Mouse (Mus musculus): Measurements from ENCODE around the gene Vmn2r71.

Gene Vmn2r71

DNA sequence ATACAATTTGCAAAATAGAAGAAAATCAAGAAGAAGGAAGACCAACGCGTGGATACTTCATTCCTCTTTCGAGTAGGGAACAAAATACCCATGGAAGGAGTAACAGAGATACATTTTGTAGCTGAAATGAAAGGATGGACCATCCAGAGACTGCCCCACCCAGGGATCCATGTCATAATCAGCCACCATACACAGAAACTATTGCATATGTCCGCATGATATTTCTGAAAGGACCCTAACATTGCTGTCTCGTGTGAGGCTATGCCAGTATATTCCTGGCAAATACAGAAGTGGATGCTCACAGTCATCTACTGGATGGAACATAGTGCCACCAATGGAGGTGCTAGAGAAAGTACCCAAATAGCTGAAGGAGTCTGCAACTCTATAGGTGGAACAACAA lies at the start of gene Vmn2r71:
Gene Vmn2r71, plus strand, starts transcription at position 301 of the 400 bp plus-strand sequence.
- in situ Hi-C loops (cut with MboI, MseI), result no loop called here

DNA sequence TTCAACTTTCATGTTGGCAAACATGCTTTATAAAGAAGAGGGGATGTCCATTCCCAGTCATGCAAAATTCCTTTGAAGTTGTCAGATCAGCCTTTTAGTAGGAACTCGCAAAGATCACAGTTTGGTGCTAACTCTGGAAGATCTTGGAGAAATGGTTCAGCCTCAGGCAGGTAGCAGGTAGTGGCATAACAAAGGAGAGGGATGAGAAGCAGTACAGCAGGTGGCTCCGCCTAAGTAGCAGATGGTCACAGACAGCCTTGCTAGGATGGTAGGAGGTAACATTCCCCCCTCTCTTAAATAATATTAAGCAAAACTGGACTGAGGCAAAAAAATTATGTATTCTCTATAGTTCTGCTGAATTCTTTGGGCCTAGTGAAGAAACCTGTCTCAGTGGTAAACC lies 20.8 kb upstream of the Vmn2r71 start:
- in situ Hi-C loops (cut with MboI, MseI), result no loop called here

DNA sequence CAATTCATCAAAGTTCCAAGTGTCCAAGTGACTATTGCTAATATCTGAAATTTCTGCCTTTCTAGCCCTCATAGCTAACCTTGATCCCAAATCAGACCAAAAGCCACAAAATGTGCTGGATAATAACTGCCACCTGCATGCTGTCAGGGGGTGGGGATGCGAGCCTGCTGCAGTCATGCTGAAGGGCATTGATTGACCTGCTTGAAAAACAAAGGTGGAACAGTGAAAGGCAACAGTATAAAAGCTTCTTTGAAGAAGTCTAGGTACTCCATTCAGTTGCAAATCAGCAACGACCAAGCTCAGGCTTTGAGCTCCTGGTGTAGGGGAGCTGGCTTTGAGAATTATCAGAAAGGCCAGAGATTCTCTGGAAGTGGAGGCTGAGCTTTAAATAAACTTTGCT lies 19.8 kb upstream of the Vmn2r71 start:
- in situ Hi-C loops (cut with MboI, MseI), result no loop called here

DNA sequence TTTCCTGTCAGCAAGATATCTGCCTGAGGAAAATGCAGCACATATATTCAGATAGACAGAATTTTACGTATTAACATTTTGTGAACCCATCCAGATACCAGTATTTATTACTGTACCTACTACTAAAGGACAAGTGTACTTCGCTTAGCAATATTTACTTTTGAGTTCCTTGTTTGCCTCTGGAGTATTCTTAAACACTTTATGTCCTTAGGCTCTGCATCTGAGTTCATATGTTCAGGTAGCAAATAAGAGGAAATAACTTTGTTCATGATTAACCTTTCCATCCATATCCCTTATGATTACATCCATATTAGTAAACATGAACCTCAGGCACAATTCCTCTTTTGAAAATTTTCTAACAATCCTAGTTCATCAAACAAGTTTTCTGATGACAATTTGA lies 6.2 kb downstream of the Vmn2r71 start, which contains the start of gene Vmn2r70:
Gene Vmn2r70, minus strand, starts transcription at position 101 of the 400 bp plus-strand sequence.
- in situ Hi-C loops (cut with MboI, MseI), result no loop called here

Measured in regulatory T cell (primary cell).